Mouse (Mus musculus) liver, postnatal 0 days (tissue): ENCODE measurements around the gene Tfpi. TPM values are rescaled to one million over a fixed set of nuclear protein-coding genes. Genes with fewer than 3 reads are reported as not detected.

Experiments used
- ATAC-seq: fragments of 200-750 bp; cut with Nextera tagmentation; 2 replicates; pipeline ENCODE4 v1.8.0; 2017; ENCODE audit warnings: mild to moderate bottlenecking, moderate library complexity
- DNase-seq: peaks from one replicate; pipeline ENCODE4 v3.0.0-alpha.2; 2016
- H3K27ac ChIP-seq: fragments of 300-500 bp; sonication (generic); 2 replicates; pipeline ENCODE4 v1.5.1; 2014; ENCODE audit warnings: antibody characterized with exemption, moderate library complexity, mild to moderate bottlenecking, low read depth
- H3K27me3 ChIP-seq: fragments of 300-500 bp; sonication (generic); 2 replicates; pipeline ENCODE4 v1.6.1; 2014; ENCODE audit warnings: low read length, control low read depth, mixed read lengths; ENCODE audit not compliant: insufficient read depth
- H3K36me3 ChIP-seq: fragments of 300-500 bp; sonication (generic); replicated peaks from 2 replicates; pipeline ENCODE4 v1.6.1; 2014; ENCODE audit warnings: mild to moderate bottlenecking, control low read depth, low read length, moderate library complexity, mixed read lengths; ENCODE audit not compliant: insufficient read depth
- H3K4me1 ChIP-seq: fragments of 300-500 bp; sonication (generic); 2 replicates; pipeline ENCODE4 v1.6.1; 2014; ENCODE audit warnings: antibody characterized with exemption, mild to moderate bottlenecking, control low read depth; ENCODE audit not compliant: insufficient read depth
- H3K4me2 ChIP-seq: fragments of 300-500 bp; sonication (generic); 2 replicates; pipeline ENCODE4 v1.6.1; 2014; ENCODE audit warnings: low read depth, mild to moderate bottlenecking, low read length, moderate library complexity, mixed read lengths
- H3K4me3 ChIP-seq: fragments of 300-500 bp; sonication (generic); 2 replicates; pipeline ENCODE4 v1.5.1; 2014; ENCODE audit warnings: low read depth, low read length
- H3K9ac ChIP-seq: fragments of 300-500 bp; sonication (generic); replicated peaks from 2 replicates; pipeline ENCODE4 v1.6.1; 2014; ENCODE audit warnings: mild to moderate bottlenecking, moderate library complexity
- H3K9me3 ChIP-seq: fragments of 300-500 bp; sonication (generic); 2 replicates; pipeline ENCODE4 v1.6.1; 2016; ENCODE audit warnings: mild to moderate bottlenecking, control low read depth, low read length, mixed read lengths
- CTCF ChIP-seq: sonication (generic); IDR thresholded peaks from 2 replicates; pipeline ENCODE4 v1.5.1; 2016; ENCODE audit warnings: antibody characterized with exemption, low read depth
- EP300 ChIP-seq: IDR thresholded peaks from 2 replicates; pipeline ENCODE4 v1.6.1; 2016; ENCODE audit warnings: antibody characterized with exemption, low read depth, mild to moderate bottlenecking
- WGBS: fragments of 180-500 bp; shearing (Covaris S2); extraction: QIAGEN DNeasy Blood & Tissue Kit; methylation state at CpG from one replicate; pipeline ENCODE4 v1.1.7; 2014; ENCODE audit not compliant: insufficient replicate concordance; 5-methylcytosine and 5-hydroxymethylcytosine counted together
- polyA plus RNA-seq: library from polyadenylated mRNA; unstranded; fragments of >200 nt; fragmentation: Nextera tagmentation; extraction: Ambion mirVana; gene quantifications from 2 replicates; pipeline ENCODE4 v1.2.1, GENCODE M21; 2015

Gene Tfpi
- polyA plus RNA-seq, 1 experiment from 2014 or later: 12.2 TPM

DNA sequence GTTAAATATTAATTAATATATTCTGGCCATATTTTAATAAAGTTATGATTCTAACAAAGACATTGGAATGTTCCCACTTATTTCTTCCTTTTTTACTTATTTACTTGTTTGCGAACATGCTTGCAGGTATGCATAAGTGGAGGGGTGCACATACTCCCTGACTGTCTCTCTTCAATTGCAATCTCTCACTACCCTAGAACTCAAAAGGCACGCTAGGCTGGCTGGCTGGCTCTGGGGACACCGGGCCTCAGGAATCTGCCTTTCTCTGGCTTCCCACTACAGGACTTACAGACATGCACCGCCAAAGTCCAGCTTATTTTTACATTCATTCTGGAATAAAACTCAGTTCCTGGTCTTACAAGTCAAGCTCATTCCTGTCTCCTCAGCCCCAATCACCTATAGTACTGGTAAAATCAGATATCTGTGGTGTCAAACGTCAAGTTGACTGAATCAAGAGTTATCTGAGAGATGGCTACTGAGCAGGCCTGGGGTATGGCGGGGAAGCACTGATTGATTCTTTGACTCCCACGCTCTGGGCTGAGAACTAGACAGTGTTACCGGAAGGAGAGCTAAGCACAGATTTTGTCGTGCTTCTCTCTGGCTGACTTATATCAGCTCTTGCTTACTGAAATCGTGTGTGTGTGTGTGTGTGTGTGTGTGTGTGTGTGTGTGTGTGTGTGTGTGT lies 21.9 kb downstream of the Tfpi start:
- H3K4me2 ChIP-seq: peak overlapping the region; percentile 10; the same call in 1 of the 2 replicates
- no peak overlapping the region for H3K27ac ChIP-seq
- WGBS: 63% methylated on average over 10 of the region's 10 CpGs
- H3K9me3 ChIP-seq: no peaks in the 10 kb centered on the region
- ATAC-seq: peak; percentile 46; the same call in 1 of the 2 replicates
- no peak overlapping the region for H3K9ac ChIP-seq
- no peaks in the 10 kb centered on the region for H3K36me3 ChIP-seq
- no peaks in the 10 kb centered on the region for H3K27me3 ChIP-seq
- no peak for DNase-seq
- H3K4me3 ChIP-seq: no peak overlapping the region
- TF ChIP-seq EP300 (no peak), CTCF (no peak)
- no peaks in the 10 kb centered on the region for H3K4me1 ChIP-seq

DNA sequence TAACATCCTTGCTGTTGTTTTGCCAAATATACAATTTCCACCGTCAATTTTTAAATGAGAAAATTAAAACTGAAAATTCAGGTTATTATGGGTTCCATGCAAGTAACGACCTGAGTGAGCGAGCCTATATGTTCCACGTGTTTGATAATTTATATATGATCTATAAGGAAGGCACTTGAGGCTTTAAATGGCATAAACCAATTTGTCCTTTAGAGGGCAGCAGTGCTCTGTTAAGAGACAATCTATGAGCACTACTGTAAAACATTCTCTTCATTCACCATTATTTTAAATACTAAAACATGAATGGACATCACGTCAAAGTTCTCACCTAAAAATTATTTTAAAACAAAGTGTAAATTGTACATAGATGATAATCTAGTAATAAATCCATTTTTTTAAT lies 22.5 kb downstream of the Tfpi start:
- DNase-seq: no peak
- 15% methylated on average over 5 of the region's 5 CpGs for WGBS

DNA sequence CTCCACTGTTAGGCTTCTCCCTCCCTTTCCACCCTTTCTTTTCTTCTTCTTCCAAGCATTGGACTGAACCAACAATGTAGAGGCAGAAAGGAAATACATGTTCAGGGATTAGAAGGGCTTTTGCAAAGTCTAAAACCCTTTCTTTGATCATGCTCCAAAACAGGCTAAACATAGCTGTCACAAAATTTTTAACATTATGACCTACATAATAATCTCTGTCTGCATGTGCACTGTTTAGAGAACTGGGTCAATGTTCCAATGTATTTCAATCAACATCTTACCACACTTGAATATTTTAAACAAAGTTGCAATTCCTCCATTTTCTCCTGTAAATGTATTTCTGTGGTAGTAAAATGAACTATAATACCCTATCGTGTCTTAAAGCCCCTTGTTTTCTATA lies 31.1 kb downstream of the Tfpi start:
- Histone ChIP-seq H3K9me3 (no peaks in the 10 kb centered on the region), H3K27me3 (no peaks in the 10 kb centered on the region), H3K4me3 (no peak overlapping the region), H3K4me1 (no peaks in the 10 kb centered on the region), H3K4me2 (no peak overlapping the region), H3K36me3 (no peaks in the 10 kb centered on the region), H3K9ac (no peak overlapping the region), H3K27ac (no peak overlapping the region)
- DNase-seq (no peak), ATAC-seq (no peak)
- 87% methylated on average over 1 of the region's 1 CpGs for WGBS
- TF ChIP-seq EP300 (no peak), CTCF (no peak)

More for the DNA sequence above, 22.5 kb downstream of the Tfpi start:
- TF ChIP-seq CTCF (peak; percentile 70), EP300 (no peak)
- no peak overlapping the region for H3K4me2 ChIP-seq
- H3K27me3 ChIP-seq: no peaks in the 10 kb centered on the region
- no peaks in the 10 kb centered on the region for H3K4me1 ChIP-seq
- no peaks in the 10 kb centered on the region for H3K9me3 ChIP-seq
- no peak for ATAC-seq
- no peak overlapping the region for H3K27ac ChIP-seq
- H3K4me3 ChIP-seq: no peak overlapping the region
- no peaks in the 10 kb centered on the region for H3K36me3 ChIP-seq
- H3K9ac ChIP-seq: no peak overlapping the region

DNA sequence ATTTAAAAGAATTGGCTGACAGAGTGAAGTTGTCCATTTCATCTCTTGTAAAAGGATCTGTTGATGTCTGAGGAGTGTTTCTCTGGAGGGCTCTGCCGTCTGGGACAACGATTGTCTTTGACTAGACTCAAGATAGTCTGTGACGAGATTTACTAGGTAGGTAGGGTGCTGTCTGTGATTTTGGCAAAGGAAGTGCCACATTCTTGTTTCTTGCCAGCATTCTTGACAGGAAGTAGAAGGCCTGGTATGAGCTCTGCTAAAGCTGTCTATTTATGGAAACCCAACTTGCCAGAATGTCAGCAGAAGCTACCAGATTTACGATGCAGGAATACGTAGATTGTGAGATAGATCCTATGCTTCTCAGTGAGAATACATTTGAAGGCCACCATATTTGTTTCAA lies 34.6 kb downstream of the Tfpi start:
- DNase-seq: no peak
- ATAC-seq: no peak
- no peak overlapping the region for H3K9ac ChIP-seq
- H3K4me1 ChIP-seq: no peaks in the 10 kb centered on the region
- H3K27ac ChIP-seq: no peak overlapping the region
- 70% methylated on average over 5 of the region's 5 CpGs for WGBS
- no peak overlapping the region for H3K4me2 ChIP-seq
- H3K36me3 ChIP-seq: no peaks in the 10 kb centered on the region
- H3K27me3 ChIP-seq: no peaks in the 10 kb centered on the region
- no peak for TF ChIP-seq CTCF
- no peak for TF ChIP-seq EP300
- H3K4me3 ChIP-seq: no peak overlapping the region
- H3K9me3 ChIP-seq: no peaks in the 10 kb centered on the region

DNA sequence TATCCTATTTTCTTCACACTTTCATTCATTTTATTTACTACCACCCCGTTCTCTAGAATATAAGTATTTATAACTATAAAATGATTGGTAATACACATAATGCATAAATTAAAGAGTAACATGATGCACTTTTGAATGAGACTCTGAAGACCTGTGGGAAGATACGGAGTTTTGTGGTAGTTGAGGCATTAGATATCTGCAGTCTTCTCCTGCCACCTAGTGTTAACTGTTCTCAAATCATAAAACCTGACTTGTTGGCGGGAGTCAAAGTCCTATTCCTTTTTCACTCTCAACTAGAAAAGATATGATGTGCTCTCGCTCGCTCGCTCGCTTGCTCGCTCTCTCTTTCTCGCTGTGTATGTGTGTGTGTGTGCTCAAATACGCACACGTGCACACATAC lies 46.9 kb downstream of the Tfpi start:
- WGBS: 37% methylated on average over 11 of the region's 11 CpGs
- H3K36me3 ChIP-seq: no peaks in the 10 kb centered on the region
- no peaks in the 10 kb centered on the region for H3K4me1 ChIP-seq
- peak; percentile 31; the same call in 1 of the 2 replicates for ATAC-seq
- no peaks in the 10 kb centered on the region for H3K27me3 ChIP-seq
- H3K4me3 ChIP-seq: no peak overlapping the region
- no peak for TF ChIP-seq EP300
- TF ChIP-seq CTCF: peak; percentile 82
- H3K27ac ChIP-seq: no peak overlapping the region
- no peak for DNase-seq
- 0 out of 2 replicates have a peak overlapping the region, but pooled peaks have one; percentile 42 for H3K4me2 ChIP-seq
- H3K9me3 ChIP-seq: no peaks in the 10 kb centered on the region
- H3K9ac ChIP-seq: no peak overlapping the region

DNA sequence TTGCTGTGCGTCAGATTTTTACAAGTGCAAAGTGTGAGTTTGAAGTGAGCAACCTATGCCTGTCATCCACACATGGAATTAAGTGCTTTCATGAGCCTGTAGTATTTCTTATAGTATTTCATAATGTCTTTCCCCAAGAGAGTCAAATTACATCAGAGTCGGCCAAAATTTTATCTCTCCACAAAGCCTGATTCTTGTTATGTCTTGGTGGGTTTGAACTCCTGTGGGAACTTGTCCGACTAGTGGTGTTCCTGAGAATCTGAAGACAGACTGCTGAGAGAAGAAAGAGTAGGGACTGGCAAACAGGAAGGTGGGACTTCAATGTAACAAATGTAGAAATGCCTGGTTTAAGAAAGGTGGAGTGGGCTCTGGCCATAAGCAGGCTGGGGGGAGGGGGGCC lies 47.7 kb downstream of the Tfpi start:
- H3K9ac ChIP-seq: no peak overlapping the region
- no peak overlapping the region for H3K4me2 ChIP-seq
- DNase-seq: no peak
- H3K9me3 ChIP-seq: no peaks in the 10 kb centered on the region
- no peak overlapping the region for H3K27ac ChIP-seq
- H3K4me3 ChIP-seq: no peak overlapping the region
- H3K27me3 ChIP-seq: no peaks in the 10 kb centered on the region
- no peaks in the 10 kb centered on the region for H3K36me3 ChIP-seq
- TF ChIP-seq EP300: no peak
- no peak for TF ChIP-seq CTCF
- WGBS: 57% methylated on average over 3 of the region's 3 CpGs
- H3K4me1 ChIP-seq: no peaks in the 10 kb centered on the region
- no peak for ATAC-seq
